Mouse (Mus musculus) bone marrow macrophage, adult 2 months (primary cell): ENCODE data around the gene Rnf130.

Experiments
- CTCF ChIP-seq: IDR thresholded peaks from 2 replicates; pipeline ENCODE4 v1.5.1; 2012; ENCODE audit warnings: low read depth, mild to moderate bottlenecking, low read length, moderate library complexity
- POLR2A ChIP-seq: IDR thresholded peaks from 2 replicates; pipeline ENCODE4 v1.6.1; 2012; ENCODE audit warnings: mild to moderate bottlenecking, low read depth, low read length, borderline replicate concordance

DNA sequence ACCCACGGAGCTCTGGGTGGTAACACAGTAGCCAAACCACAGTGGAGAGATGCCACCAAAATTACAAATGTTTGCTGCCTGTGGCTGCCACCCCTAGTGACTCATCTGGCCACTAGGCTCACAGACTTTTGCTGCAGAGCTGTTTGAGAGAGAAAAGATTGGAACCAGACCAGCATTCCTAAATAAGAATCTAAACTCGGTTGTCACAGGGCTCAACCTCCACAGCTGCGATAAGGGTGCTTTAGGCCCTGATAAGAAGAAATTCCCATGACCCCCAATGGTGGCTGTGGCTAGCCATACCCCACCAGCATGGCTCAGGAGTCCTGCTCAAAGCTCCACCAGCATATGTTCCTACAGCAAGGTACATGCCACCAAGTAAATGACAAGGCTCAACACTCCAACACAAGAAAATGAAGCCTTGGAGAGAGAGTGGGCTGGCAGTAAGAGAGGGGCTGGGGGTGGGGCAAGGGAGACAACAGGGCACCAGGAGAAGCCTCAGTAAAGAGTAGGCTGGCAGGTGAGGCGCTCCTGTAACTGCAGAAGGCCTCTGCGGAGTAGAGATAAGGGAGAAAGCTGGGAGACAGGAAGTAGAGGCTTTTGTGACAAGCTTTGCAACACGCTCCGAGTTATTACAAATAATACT is 43.7 kb upstream of the Rnf130 start:
- TF ChIP-seq CTCF (no peak), POLR2A (no peak)
